Mouse (Mus musculus): ENCODE results near the gene Bcl2a1b. TPM values are rescaled to one million over a fixed set of nuclear protein-coding genes. Genes with fewer than 3 reads are reported as not detected.

The Bcl2a1b gene
- 10 to 100 TPM; 77.6 to 96.3 TPM for total RNA-seq (2023)

GRCm38 (mm10) chr9:89198969-89199416, at the start of gene Bcl2a1b, which contains the start of gene Gm29094:
Gene Bcl2a1b (plus strand): TSS chr9:89199209.
Gene Gm29094 (plus strand): TSS chr9:89199379.

GRCm38 (mm10) chr9:89210353-89211064, 11.5 kb downstream of the Bcl2a1b start, which contains the start of gene Mthfs:
Gene Mthfs (plus strand): TSS chr9:89210676.

Other genes starting within 250 kb of the Bcl2a1b start
- gene Bcl2a1a, start 242.3 kb upstream of the Bcl2a1b start, total RNA-seq (2023) = 10 to 100 TPM; 42.0 to 45.2 TPM
- not detected for gene Trim43b, start 106.4 kb upstream of the Bcl2a1b start, total RNA-seq (2023)
- gene Gm29094, start 170 bp downstream of the Bcl2a1b start, total RNA-seq (2023) = 10 to 100 TPM in 1 of 2 experiments, 1 to 10 TPM in 1; 7.6 to 10.9 TPM
- gene Mthfs, start 11.5 kb downstream of the Bcl2a1b start, total RNA-seq (2023) = 10 to 100 TPM; 57.5 to 70.7 TPM